Mouse (Mus musculus): ENCODE measurements at regions not wholly inside any gene's neighbourhood (a gene's known extent, or its start where the extent isn't known, plus 50 kb on each side); places are given as distances from the start of the nearest gene placed in this dataset.

GRCm38 (mm10) chr3:149219381-149220303, 229.3 kb upstream of the Adgrl2 start:
- DNase-seq: no peak

DNA sequence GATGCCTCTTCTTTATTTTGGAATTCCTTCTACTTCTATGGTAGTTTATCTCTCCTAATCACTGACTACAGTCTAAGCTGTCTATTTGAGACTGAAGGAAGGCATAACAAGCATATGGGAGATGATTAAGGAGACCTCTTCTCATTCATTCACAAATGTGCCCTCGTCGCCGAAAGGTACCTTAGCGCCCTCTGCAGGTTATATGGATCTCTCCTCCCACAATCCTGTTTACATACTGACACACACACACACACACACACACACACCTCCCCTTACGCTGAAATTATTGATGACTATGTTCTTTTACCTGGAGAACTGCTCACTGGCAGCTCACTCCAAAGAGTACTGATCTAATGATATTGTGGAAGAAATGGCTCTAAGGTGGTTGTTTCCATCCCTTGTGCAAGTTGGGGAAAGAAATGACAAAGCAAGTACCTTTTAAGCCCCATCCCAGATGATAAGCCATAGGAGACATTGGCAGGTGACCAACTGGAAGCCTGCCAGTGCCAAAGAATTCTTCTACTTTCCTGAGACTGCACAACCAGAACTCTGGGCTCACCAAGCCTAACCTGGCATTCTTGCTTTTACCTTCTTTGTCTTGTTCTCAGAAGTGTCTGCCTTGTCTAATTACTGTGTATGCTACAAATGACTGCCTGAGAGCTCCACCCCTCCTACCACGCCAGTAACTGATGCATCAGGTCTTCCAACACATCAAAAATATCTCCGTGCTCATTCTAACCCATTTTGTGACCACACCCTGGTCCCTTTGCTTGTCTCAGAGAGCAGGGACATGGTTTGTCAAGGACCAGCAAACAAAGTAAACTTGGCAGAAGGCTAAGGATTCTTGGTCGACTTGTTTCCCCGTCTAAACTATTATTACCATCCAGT, 227.8 kb upstream of the Adgrl2 start:
- DNase-seq: no peak

DNA sequence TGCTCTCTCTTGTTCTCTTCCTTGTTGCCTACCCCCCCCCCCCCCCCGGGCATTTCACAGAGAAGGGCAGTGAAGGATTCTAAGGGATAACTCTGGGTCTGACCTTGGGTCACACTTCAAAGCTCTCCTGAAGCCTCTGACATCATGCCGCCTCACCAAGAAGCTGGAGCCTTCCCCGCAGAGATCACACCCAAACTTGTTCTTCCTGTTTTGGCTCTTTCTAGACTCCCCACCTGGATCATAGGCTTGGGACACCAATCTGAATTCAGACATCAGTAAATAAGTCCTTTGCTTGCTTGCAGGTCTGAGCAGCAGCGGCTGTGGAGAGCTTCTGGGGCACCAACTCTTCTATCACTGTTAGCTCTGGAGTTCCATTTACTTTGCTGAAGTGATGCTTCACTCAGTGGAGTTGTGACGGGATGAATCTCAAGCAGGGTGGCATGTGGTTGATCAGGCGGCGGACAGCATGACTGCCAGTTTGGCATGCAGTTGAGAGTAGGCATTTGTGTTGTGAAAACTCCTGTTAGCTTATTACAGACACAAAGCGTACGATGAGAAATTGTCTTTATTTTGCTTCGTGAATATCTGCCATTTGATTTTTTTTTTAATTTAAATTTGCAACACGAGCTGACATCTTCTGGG, 226.5 kb upstream of the Adgrl2 start:
- DNase-seq: no peak

DNA sequence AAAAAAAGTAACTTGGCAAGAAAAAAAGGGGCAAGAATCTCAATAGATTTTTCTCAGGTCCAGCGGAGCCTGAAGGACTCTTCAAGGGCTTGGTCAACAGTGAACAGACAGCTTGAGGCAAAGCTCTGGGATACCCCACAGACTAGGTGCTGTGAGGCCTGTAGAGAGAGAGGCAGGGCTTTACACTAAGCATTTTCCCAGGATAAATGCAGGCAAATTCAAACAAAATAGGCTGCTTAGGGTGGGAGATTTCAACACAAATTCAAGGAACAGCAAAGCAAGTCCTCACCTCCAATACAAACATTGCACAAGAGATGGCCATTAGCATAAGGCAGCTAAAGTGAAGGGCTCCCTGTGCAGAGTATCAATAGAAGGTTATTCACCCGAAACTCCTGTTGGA, 225.3 kb upstream of the Adgrl2 start:
- no peak for DNase-seq

GRCm38 (mm10) chr3:149211909-149212308, 221.6 kb upstream of the Adgrl2 start:
- DNase-seq: no peak

GRCm38 (mm10) chr3:149209260-149209659, 218.9 kb upstream of the Adgrl2 start:
- no peak for DNase-seq

DNA sequence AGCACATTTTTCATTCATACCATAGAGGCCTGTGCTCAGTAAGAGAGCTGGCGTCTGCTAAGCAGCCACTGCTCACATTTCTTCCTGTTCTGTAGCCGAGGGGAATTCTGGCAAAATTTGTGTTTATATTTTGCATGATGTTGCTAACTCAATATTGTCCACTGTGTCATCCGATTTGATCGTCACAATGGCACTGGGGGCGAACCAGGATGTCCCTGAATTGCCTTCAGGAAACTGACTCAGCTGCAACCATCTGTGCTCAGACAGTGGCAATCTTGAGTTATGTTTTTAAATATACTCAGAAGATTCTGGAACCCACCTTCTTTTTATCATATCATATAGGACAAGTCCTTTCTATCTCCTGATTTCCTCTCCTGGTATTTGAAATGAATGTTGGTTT, 213.1 kb upstream of the Adgrl2 start:
- no peak for DNase-seq

- DNase-seq: no peak
These were observed 206.3 kb upstream of the Adgrl2 start for GRCm38 (mm10) chr3:149196477-149197185.

DNA sequence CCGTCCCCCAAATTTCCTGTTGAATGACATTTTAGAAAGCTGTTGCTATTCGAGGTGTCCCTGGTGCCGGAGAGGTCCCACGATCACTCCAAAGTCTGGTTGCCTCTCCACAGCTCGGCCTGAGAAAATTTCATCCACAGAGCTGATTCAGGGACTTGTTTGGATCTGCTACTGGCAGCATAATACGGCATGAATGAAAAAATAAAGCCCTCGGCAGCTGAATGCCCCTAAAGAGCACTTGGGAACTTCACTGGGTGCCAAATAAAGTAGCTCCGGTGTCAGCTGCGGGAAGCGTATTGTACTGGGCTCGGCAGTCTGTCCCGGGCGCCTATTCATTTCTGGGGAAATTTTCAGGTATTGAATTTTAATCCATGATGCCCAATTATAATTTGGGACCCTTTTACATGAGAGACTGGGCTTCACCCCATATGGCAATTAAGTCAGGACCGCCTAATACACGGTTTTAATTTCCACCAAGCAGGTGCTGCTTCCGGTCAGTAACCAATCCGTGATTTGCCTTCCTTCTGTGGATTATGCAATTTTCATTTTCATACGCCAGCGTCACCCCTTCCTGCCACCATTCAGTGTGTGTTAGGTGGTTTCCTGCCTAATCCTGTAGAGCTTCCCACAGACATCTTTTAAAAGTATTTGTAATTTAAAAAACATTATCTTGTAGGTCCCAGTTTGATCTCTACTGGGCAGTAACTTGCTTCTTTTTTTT, 200.7 kb upstream of the Adgrl2 start:
- DNase-seq: peak; percentile 8

- DNase-seq: no peak
These were observed 193.8 kb upstream of the Adgrl2 start for GRCm38 (mm10) chr3:149184136-149184551.

- no peak for DNase-seq
These were observed 191.7 kb upstream of the Adgrl2 start for GRCm38 (mm10) chr3:149182095-149182494.

DNA sequence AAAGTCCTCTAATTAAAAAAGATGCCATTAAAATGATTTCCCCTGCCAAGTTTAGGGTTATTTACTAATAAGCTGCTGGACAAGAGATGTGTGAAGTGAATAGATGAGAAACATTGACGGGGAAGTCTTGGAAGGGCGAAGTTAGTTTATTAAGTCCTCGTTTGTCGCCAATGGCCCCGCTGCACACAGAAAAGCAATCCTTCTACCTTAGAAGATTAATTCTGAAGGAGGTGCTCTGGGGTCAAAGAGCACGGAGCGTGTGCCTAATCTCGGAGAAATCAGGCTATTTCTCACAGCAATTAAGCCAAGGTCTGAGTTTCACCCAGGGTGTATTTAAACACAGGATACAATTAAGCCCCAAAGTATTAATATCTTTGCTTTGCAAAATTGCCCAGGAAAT, 189.8 kb upstream of the Adgrl2 start:
- no peak for DNase-seq

DNA sequence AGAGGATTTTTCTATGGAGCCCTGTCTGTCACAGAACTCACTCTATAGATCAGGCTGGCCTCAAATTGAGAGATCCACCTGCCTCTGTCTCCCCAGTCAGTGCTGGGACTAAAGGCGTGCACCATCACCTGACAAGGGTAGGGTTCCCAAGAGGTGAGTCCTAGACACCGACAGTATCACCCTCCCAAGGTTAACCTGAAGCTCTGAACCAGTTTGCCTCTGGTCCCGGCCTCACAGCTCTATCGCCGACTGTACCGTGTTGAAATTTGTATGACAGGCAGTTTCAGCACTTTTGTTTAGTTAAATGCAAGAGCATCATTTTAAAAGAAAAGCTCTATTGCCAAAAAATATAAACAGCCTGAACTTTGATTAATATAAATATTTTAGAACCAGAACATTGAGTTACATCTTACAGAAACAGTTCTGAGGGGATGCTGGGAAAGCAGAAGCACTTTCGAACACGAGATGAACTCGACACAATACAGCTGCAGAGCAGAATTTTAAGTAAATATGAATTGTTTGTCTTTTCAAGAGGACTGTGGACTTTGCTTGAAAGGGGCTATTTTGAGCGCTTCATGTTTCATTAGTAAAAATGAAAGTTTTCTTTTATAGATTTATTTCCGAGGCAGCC, 189.2 kb upstream of the Adgrl2 start:
- DNase-seq: no peak

GRCm38 (mm10) chr3:149178891-149179290, 188.5 kb upstream of the Adgrl2 start:
- DNase-seq: no peak

DNA sequence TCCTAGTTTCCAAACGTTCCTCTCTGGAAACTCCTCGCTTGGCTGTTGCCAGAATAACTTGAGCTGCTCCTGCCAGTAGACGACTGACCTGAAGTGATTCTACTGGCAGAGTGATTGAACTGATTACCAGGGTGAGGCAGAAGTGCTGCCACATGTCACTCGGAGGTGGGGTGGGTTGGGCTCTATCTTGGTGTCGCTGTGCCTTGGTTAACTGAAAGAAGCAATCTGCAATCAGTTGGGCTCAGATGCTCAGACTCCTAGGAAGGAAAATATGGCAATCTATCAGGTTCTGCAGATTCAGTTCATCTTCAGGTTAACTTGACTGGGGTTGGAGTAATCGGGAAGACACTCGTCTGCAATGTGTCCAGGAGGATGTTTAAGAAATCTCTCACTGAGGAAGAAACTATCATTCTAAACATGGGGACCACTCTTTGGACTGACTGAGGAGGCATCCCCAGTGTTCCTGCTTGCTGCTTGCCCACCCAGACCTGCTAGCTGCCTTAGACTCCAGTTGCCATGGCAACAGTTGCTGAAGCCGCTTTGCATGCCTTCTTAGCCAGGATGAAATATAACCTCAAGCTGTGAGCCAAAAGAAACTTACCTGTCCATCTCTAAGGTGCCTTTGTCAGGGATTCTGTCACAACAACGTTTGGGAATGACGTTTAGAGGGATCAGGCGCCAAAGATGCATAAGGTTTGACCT, 184.5 kb upstream of the Adgrl2 start:
- DNase-seq: no peak

DNA sequence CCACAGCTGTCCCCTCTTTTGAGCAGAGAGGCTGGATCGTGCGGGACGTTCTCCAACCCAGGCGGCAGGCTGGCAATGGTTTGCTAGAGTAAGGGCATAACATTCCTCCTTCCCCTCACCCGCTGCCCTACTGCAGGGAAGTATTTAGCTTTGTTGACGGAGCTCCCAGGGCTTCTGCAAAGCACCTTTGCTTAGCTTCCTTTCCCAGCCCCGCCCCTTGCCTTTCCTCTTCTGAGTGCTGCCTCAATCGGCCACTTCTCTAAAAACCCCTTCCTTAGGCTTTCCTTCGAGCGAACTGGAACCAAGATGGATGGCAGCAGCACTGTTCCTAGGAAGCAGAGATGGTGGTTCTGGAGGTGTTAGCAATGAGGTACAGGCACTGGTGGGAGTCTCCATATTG, 183.2 kb upstream of the Adgrl2 start:
- no peak for DNase-seq

DNA sequence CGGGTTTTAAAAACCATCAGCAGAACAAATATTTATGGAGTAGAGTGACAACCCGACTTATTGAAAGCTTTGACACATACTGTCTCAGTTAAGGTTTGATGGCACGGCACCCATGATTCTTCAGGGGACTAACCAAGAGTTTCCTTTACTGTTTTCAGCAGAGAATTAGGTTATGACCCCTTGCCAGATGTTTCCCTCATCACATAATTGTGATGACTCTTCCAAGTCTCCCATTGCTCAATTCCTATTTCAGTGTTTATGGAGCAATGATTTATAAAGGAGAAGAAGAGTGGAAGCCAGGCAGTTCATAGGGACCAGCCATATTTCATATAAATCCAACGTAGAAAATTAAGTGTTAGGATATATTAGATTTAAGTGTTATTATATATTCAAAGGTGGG, 181.4 kb upstream of the Adgrl2 start:
- DNase-seq: no peak

- no peak for DNase-seq
These were observed 179.8 kb upstream of the Adgrl2 start for GRCm38 (mm10) chr3:149170191-149170590.

- no peak for DNase-seq
These were observed 179.1 kb upstream of the Adgrl2 start for GRCm38 (mm10) chr3:149169442-149169841.

- DNase-seq: no peak
These were observed 177.6 kb upstream of the Adgrl2 start for GRCm38 (mm10) chr3:149167997-149168396.
